Mouse (Mus musculus) Patski (cell line): ENCODE data around the gene Lhfpl5. TPM values are rescaled to one million over a fixed set of nuclear protein-coding genes. Genes with fewer than 3 reads are reported as not detected.

Experiments
- ATAC-seq: fragments of 100-300 bp; one replicate; pipeline ENCODE4 v1.8.0; 2021
- CTCF ChIA-PET: fragments of 350-600 bp; sonication (Branson Sonifier 250); formaldehyde crosslinking; loops from one replicate; lab custom pipeline; 2022; ENCODE audit warnings: inconsistent platforms; lab: Charles Lee
- POLR2A ChIA-PET: fragments of 350-600 bp; sonication (Branson Sonifier 250); formaldehyde crosslinking; loops from one replicate; lab custom pipeline; 2022; ENCODE audit warnings: antibody characterized with exemption, inconsistent platforms; lab: Charles Lee
- DNase-seq: peaks from one replicate; pipeline ENCODE4 v3.0.0-alpha.2; 2011; ENCODE audit warnings: low read depth, low spot score
- H3K27me3 ChIP-seq: fragments of 371-371 bp; one replicate; pipeline ENCODE4 v1.5.1; 2021
- CTCF ChIP-seq: fragments of 100-300 bp; IDR thresholded peaks from one replicate; pipeline ENCODE4 v1.5.1; 2021
- in situ Hi-C: fragments of 300-500 bp; cut with MboI; formaldehyde crosslinking; loops from 3 replicates; pipeline ENCODE4 v1.11.1; 2018; ENCODE audit warnings: low pct_unique_long_range_greater_than_20kb, mixed read lengths
- polyA plus RNA-seq: library from polyadenylated mRNA; unstranded; gene quantifications from one replicate; pipeline ENCODE4 v1.2.3, GENCODE M21; 2021

The Lhfpl5 gene
- polyA plus RNA-seq, 1 experiment from 2014 or later = 0.09 TPM

DNA sequence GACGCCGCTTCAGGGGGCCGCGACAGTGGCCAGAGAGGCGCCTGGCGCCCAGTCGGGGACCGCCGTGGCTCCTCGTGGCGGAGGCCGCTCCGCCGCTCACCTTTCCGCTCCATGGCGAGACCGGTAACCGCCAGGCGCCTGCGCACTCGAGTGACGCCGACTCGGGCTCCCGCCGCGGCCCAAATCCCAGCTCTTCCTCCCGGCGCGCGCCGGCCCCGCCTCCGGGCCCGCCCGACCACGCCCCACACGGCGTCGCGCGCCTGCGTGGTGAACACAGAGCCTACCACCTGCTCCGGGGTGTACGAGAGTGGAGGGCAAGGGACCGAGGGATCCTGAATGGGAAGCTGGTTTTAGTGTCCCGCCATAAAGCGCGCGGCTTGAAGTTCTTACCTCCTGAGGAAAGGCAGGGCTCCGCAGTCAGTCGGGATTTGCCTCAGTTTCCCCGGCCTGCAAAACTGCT, 46.9 kb downstream of the Lhfpl5 start, which contains the start of gene Srpk1:
Gene Srpk1, minus strand, starts transcription at position 410 of the 460 bp plus-strand sequence.
- TF ChIP-seq CTCF = no peak
- peak; percentile 71 for ATAC-seq
- ChIA-PET POLR2A (no interaction called here), CTCF (interaction anchor here (0.9 to 1.1 kb wide), 2 partner anchors 12 to 303 kb away, joined by 3 read pairs; no protein-coding TSS in a partner anchor)
- H3K27me3 ChIP-seq = no peaks in the 10 kb centered on the region
- in situ Hi-C loops = no loop called here
- DNase-seq = peak; percentile 30

DNA sequence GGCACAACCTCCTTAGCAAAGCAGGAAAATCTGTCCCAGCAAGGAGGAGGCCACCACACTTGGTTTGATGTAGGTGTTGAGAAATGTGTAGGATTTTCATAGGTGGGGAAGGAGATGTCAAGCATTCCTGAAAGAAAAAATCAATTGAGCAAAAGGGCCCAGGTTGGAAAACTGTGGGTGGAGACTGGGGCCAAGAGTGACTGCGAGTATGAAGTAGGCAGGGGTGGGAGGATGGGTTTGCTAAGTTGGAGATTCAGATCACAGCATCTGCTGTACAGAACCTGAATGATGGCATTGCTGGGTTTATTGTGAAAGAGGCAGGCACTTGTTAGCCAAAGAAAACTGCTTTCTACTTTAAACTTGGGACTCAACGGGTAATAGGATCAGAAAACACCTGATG, 49.4 kb downstream of the Lhfpl5 start:
- H3K27me3 ChIP-seq = no peaks in the 10 kb centered on the region
- ATAC-seq (no peak), DNase-seq (no peak)
- no peak for TF ChIP-seq CTCF
- CTCF ChIA-PET = no interaction called here
- in situ Hi-C loops = no loop called here
- POLR2A ChIA-PET = no interaction called here

DNA sequence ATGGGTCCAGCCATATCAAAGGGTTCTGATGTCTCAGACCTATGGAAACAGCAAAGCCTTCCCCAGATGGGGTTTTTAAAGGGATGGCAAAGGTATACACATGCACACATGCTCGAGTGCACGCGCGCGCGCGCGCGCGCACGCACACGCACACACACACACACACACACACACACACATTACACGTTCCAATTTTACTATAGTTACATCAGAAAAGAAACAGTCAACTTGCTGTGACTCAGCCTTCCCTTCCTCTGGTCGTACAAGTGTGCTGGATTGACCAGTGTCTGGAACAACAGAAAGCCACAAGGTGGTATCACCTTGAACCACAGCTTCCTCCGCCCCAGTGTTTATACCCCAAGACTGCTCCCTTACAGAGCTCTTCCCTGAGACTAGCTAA, 49.9 kb downstream of the Lhfpl5 start:
- DNase-seq = no peak
- no peak for ATAC-seq
- POLR2A ChIA-PET = no interaction called here
- in situ Hi-C loops = no loop called here
- no peak for TF ChIP-seq CTCF
- CTCF ChIA-PET = no interaction called here
- H3K27me3 ChIP-seq = no peaks in the 10 kb centered on the region

DNA sequence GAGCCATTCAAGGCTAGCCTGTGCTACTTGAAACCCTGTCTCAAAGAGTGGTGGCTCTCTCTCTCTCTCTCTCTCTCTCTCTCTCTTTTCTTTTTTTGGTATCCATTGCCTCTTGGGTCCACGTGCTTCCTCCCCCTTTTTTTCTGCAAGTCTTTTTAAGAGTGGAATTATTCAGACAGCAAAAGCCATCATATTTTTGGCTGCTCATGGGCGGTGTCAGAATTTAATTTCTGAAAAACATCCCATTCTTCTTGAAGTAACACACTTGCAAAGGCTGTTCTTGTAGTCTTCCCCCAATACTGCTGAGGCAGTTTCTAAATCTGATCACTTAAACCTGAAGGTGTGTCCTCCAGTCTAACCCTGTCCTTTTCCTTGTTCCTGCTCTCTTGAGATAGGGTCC, 51.5 kb downstream of the Lhfpl5 start:
- POLR2A ChIA-PET = no interaction called here
- CTCF ChIA-PET = no interaction called here
- ATAC-seq = no peak
- TF ChIP-seq CTCF = no peak
- H3K27me3 ChIP-seq = no peaks in the 10 kb centered on the region
- DNase-seq = no peak
- in situ Hi-C loops = no loop called here

DNA sequence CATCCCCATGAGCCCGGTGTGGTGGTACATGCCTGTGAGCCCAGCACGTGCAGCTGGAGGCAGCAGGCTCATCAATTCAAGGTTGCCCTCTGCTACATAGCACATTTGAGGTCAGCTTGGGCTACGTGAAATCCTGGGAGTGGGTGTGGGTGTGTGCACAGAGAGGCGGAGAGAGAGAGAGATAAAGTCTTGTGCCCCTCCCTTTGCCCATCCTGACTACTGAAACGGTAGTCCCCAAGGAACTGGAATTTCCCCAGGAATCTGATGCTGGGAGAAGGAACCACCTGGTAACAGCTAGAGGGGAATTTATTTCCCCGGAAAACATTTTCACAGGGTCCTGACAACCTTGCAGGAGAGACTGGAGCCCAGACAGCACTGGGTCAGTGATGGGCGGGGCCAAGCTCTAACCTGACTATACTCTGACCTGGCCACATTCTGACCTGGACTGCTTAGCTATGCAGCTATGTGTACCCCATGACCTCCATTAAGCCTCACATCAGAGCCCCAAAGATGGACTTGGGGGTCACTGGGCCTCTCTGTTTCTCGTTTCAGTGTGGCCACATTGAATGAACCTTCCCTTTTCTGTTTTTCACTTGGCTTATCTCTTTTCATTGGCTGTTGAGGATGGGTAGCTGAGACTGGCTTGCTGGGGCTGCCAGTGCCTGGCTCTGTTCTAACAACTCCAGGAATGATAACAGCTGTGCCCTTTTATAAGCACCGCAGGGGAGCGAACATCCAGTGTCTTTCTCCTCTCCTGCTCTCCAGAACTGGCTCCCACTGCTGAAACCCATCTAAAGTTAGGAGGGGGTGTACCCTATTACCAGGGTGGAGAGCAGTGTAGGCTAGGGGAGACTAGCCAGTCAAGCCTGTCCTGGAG, 53.0 kb downstream of the Lhfpl5 start:
- no peaks in the 10 kb centered on the region for H3K27me3 ChIP-seq
- POLR2A ChIA-PET = no interaction called here
- CTCF ChIA-PET = interaction anchor here (1.1 kb wide), 1 partner anchor 9 kb away, joined by 5 read pairs; no protein-coding TSS in a partner anchor
- ATAC-seq (no peak), DNase-seq (no peak)
- in situ Hi-C loops = no loop called here
- TF ChIP-seq CTCF = no peak

DNA sequence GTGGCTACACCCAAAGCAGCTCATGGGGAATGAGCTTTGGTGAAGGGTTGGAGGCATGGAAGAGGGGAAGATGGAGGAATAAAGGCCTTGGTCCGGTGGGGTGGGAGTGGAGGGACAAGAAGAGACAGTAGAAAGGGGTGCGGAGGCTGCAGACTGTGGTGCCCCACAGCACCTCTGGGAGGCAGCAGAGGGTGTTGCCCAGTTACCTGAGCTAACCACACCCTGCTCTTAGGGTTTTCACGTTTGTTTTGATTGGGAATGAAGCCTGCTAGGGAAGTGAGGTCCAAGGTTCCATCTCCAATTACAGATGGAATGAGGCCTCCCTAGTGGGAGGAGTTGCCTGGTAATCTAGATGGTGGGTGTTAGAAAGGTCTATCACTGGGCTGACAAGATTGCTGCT, 53.7 kb downstream of the Lhfpl5 start:
- in situ Hi-C loops = no loop called here
- no peaks in the 10 kb centered on the region for H3K27me3 ChIP-seq
- CTCF ChIA-PET = no interaction called here

More for the DNA sequence above, 53.7 kb downstream of the Lhfpl5 start:
- no peak for ATAC-seq
- POLR2A ChIA-PET = interaction anchor here (0.6 kb wide), 1 partner anchor 137 kb away, joined by 3 read pairs; no protein-coding TSS in a partner anchor
- DNase-seq = no peak
- no peak for TF ChIP-seq CTCF

Other genes with a start within 250 kb of the Lhfpl5 start
- gene Rpl10a, start 247.2 kb upstream of the Lhfpl5 start, polyA plus RNA-seq = 554 TPM
- 45.2 TPM for gene Tead3, start 224.8 kb upstream of the Lhfpl5 start, polyA plus RNA-seq
- gene Tulp1, start 210.4 kb upstream of the Lhfpl5 start, polyA plus RNA-seq = not detected
- gene Fkbp5, start 58.1 kb upstream of the Lhfpl5 start, polyA plus RNA-seq = 9.2 TPM
- not detected for gene Armc12, start 44.8 kb upstream of the Lhfpl5 start, polyA plus RNA-seq
- gene Clpsl2, start 26.2 kb upstream of the Lhfpl5 start, polyA plus RNA-seq = not detected
- gene Clps, start 14.9 kb upstream of the Lhfpl5 start, polyA plus RNA-seq = not detected
- gene Srpk1, start 47.1 kb downstream of the Lhfpl5 start, polyA plus RNA-seq = 103 TPM
- 0.73 TPM for gene Slc26a8, start 114.6 kb downstream of the Lhfpl5 start, polyA plus RNA-seq
- 77.9 TPM for gene Mapk14, start 115.7 kb downstream of the Lhfpl5 start, polyA plus RNA-seq
- gene AC170998.1, start 150.4 kb downstream of the Lhfpl5 start, polyA plus RNA-seq = 30.9 TPM
- gene Mapk13, start 193.7 kb downstream of the Lhfpl5 start, polyA plus RNA-seq = 0.23 TPM
- 31.4 TPM for gene Brpf3, start 225.4 kb downstream of the Lhfpl5 start, polyA plus RNA-seq